Mouse (Mus musculus): Measurements from ENCODE around the gene Ift27.

DNA sequence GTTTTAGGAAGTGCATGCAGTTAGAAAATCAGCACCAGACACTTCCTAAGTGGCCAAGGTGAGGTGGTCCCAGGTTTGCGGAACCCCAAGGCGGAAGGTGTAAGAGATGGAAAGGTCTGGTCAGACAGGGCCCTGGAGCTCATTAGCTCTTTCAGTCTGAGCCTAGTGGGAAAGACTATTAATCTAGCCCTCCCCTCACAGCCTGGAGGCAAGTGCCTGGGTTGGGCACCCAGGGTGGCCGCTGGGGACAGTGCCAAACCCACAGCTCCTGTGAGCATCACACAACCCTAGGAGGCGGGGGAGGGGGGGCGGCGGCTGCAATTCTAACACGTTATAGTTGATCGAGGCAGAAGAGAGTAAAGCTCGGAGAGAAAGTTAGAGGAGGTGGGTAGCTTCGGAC is 57.7 kb downstream of the Ift27 start:
- TF ChIP-seq TCF12 (IDR thresholded peaks at IDR 0.05; ENCODE audit: insufficient read depth, poor library complexity, severe bottlenecking) (no peak), POLR2A (IDR thresholded peaks at IDR 0.05; ENCODE audit: insufficient read length, low read depth) (no peak), CEBPB (IDR thresholded peaks at IDR 0.05; ENCODE audit: insufficient read depth, poor library complexity, severe bottlenecking) (no peak), MYOD1 (IDR thresholded peaks at IDR 0.05; ENCODE audit: control insufficient read depth in 1 of 3, insufficient read length in 2 of 3, low read depth in 2 of 3) (no peak), MYOG (IDR thresholded peaks at IDR 0.05; ENCODE audit: control insufficient read depth in 1 of 3, insufficient read depth in 1 of 3, insufficient read length in 2 of 3, low read depth in 2 of 3) (no peak), MAX (IDR thresholded peaks at IDR 0.05; ENCODE audit: low read depth) (no peak), USF1 (IDR thresholded peaks at IDR 0.05; ENCODE audit: low read depth) (no peak), SRF (IDR thresholded peaks at IDR 0.05; ENCODE audit: control insufficient read depth, insufficient read length, low read depth) (no peak), E2F4 (IDR thresholded peaks at IDR 0.05; ENCODE audit: insufficient read depth) (no peak), POLR2AphosphoS2 (IDR thresholded peaks at IDR 0.05; ENCODE audit: insufficient read length, low read depth) (no peak), TCF3 (IDR thresholded peaks at IDR 0.05; ENCODE audit: insufficient read length, low read depth) (no peak)

Data from myocyte (in vitro differentiated cells).